Mouse (Mus musculus) testis, adult 2 months (tissue): ENCODE data around the gene Cux2.

ENCODE experiments used
- CTCF ChIP-seq: fragments of 200-500 bp; IDR thresholded peaks from 2 replicates; pipeline ENCODE4 v1.5.1; 2012; ENCODE audit warnings: low read depth, mild to moderate bottlenecking, inconsistent platforms, low read length, moderate library complexity; ENCODE audit not compliant: control insufficient read depth, insufficient read depth, insufficient replicate concordance
- POLR2A ChIP-seq: fragments of 200-500 bp; IDR thresholded peaks from 2 replicates; pipeline ENCODE4 v1.6.1; 2012; ENCODE audit warnings: low read depth, mild to moderate bottlenecking, inconsistent platforms, low read length, moderate library complexity; ENCODE audit not compliant: control insufficient read depth

- TF ChIP-seq CTCF (no peak), POLR2A (no peak)
Measured at GRCm38 (mm10) chr5:122035278-122035677, 14.6 kb downstream of the Cux2 start.
